Mouse (Mus musculus) urinary bladder, postnatal 36 days (tissue): Measurements from ENCODE around the gene Gstm7.
"Not testable (repeated sequence)": the region's sequence is repeated elsewhere in the genome, so short reads cannot be mapped to it uniquely, and the experiment has no call there.

Experiments
- DNase-seq, 2 experiments: peaks; one replicate each; pipeline ENCODE4 v3.0.0; 2022; ENCODE audit warnings: low spot score in 2 of 2, mixed read lengths in 1 of 2

Gstm7 gene

DNA sequence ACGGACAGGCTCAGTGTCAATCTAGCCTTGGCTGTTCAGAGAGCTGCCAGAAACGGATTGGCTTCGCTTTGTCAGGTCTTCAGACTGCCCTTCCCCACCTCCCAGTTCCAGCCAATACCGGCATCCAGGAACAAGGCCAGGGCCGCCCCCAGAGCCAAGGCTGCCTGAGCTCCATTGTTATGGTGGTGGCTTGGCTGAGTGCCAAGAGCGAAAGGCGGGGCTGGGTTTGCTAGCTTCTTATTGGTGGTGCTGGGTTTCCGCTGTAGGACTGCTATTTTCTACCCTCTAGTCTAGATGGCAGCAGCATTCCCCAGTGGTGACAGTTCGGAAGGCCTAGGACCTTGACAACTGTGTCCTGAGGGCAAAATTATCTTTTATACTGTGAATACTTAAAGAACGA is at the start of gene Gstm7:
TSS of gene Gstm7 (minus strand) at position 148 of the 400 bp plus-strand sequence.
- peak; percentile 86 to 95 for DNase-seq

DNA sequence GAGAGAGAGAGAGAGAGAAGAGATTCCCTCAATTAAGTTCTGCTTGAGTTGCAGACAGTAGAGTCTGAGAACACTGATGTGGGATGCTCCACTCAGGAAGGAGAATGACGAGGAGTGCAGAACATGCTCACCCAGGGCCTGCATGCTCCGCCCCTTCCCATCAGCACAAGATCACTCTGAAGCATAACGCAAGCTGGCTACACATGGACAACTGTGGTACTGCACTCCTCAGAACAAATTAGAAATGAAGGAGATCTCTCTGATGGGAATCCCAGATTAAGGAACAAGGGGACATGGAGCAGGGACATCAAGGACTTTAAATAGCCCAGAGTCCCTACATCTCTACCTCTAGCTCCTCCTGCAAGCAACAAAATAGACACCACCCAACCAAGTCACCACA is 49.6 kb upstream of the Gstm7 start:
- DNase-seq, result no peak

DNA sequence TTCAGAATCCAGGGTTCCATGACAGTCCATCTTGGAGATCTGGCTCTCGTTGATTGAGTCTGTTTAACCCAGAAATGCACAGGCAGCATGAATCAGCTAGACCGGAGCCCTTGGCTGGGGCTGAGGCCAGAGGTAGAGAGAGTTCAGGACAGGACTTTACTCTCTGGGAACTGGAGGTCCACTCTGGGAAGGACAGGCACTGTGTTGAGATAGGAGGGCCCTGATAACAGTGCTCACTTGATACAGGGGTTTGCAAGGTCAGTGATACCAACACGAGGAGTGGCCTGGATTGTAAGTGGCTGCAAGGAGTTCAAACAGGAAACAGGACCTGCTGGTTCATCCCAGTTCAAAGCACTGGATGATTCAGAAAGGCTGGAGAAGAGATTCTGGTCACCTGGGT is 46.1 kb upstream of the Gstm7 start:
- DNase-seq, result no peak

DNA sequence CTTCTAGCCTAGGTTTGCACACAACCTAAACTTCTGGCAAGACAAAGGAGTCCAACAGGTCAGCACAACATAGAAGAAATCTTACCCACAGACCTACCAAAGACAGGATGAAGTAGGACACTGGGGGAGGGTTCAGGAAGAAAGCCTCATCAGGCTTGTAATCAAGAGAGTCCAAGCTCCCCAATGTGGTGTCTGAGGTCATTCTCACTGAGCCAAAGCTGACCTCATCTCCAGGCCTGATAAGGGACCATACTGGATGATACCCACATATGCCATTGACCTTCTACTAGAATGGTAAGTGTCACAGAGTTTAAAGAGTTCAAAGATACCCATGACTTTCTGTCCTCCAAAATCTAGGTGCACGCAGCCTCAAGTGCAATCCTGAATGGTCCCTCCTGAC is 42.6 kb upstream of the Gstm7 start:
- DNase-seq, result no peak

DNA sequence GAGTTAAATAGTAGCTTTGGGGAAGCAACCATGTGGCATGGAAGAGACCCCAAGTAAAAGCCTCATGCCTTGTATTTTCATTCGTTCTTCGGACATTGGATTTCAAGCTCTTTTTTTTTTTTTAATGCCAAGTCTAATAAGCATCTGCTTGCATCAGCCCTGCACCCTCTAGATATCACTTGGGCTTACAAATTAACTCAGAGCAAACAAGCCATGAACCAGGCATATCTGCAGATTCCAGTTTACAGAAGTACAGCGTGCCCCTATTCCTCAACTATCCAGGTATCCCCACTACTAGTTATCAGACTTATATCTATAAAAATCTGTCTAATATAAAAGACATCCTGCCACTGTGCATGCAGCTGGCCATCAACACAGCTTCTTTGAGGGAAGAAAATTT is 40.5 kb upstream of the Gstm7 start:
- no peak for DNase-seq

DNA sequence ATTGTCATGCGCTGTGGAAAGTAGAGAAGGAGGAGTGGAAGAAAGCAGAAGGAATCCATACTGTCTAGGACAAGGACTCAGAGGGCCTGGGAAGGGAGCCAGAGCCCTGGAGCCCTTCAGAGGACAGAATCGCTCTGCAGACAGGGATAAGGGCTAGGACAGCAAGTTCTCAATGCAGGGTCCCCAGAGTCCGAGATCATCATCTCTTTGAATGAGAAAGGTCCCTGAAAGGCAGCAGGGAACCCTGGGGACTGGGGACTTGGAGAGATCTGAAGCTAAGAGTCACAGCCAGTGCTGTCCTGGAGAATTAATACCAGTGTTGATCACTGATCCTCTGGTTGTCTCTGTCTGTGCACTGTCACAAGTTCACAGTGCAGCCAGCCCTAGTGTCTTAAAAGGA is 39.5 kb upstream of the Gstm7 start:
- not testable (repeated sequence) for DNase-seq

DNA sequence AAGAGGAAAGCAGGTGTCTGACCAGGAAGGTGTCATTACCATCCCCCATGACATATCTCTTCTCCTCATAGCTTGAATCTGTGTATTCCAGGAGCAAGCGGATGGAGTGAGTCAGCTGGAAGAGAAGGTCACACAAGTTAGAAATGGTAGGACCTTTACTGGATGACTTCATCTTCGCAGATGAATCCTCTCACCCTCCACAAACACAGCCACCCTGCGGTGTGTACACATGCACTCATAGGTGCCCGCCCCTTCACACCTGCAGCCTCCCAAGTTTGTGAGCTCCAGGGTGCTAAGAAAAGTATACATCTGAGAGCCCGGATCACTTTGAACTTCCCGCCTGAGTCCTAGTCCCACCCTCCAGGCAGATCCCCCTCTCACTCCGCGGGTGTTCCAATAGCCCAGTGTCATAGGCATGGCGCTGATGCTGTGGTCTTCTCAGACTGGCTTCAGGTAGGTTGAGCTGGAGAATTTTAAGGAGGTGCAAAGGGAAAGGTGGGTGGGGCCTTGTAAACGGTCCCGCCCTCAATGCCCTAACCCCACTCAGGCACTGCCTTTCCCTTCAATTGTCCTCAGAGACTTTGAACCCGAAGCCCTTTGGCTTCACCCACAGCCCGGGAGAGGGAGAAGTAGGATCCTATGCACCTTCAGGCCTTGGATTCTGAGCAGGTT is 37.2 kb upstream of the Gstm7 start, which contains the start of gene Gstm3:
TSS of gene Gstm3 (minus strand) at position 560 of the 672 bp plus-strand sequence.
- DNase-seq, result no peak

DNA sequence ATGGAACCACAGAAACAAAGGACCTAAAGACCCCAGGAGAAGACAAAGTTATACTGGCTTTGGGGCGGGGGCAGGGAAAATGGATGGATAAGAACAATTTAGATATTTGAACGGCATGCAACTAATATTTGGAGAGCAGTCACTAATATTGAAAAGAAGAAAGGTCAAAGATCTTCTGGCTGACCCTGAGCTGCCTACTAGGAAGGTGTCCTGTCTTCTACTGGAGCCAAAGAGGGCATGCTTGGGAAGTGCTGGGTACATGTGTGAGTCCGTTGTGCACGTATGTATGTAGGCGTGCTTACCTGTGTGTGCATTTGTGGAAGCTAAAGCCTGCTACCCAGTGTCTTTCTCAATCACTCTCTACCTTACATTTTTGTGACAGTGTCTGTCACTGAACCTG is 35.0 kb upstream of the Gstm7 start:
- no peak for DNase-seq

DNA sequence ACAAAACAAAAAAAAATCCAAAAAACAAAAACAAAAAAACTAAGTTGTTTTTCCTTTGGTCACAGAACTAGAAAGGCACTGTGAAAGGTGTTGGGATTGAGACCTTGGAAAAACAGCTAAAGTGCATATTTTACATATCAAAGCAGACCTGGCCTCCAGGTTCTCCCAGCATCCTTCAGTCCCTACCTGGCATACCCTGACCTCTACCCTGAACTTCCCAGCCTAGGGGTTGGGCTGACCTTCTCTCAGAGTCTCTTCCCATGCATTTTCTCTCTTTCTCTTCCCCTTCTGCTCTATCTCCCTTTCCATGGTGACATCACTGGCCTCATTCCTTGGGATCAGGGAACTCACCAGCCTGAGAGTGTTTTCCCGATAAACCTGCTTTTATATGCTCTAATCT is 34.0 kb upstream of the Gstm7 start:
- no peak for DNase-seq

DNA sequence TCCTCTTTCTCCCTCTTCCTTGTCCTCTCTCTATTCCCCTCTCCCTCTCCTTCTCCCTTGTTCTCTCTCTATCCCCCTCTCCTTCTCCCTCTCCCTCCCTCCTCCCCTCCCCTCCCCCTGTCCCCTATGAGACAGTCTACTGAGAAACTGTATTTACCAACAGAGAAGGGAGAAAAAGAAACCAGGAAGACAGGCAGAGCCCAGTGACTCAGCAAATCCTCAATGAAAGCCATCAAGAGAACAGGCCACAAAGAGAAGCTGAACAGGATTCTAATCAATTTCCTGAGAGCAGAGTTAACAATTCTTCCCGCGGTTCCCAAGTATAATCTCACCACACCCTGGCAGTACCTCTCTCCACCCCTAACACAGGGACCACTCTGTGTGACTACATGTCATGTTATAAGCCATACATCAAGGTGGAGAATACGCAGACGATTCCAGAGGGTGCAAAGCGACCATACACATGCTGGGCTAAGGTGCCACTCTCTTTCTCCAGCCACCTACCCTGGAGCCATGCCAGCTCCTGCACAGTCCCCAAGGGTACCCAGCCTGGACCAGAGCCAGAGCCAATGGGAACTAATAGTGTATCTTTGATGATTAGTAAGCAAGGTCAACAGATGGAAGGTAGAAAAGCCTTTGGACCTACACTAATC is 33.2 kb upstream of the Gstm7 start:
- DNase-seq, result no peak

DNA sequence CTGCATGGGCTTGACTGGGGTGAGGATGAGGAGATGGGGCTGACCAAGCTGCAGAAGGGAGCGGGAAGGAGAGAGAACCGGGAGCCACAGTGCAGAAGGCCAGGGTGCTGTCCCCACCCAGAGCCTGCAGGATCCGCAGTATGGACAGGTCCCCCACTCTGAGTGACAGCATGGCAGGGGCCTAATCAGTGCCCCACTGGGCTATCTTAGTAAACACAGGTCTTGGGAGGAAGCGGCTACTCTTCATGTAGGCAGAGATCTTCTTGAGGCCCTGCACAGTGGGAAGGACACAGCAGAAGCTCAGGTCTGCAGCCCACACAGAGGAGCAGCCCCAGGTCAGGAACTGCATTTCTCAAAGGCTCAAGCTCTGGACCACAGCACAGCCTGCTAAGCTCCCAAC is 32.4 kb upstream of the Gstm7 start:
- no peak for DNase-seq

DNA sequence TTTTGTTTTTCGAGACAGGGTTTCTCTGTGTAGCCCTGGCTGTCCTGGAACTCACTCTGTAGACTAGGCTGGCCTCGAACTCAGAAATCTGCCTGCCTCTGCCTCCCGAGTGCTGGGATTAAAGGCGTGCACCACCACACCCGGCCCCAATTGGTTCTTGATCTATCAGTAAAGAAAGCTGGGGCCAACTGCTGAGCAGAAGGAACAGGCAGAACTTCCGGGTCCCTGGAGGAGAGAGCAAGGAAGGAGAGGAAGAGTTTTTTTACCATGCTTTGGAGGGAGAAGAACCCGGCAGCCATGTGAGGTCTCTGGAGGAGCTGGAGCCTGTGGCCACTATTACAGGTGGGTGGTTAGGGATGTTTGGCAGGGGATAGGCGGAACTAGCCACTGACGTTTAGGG is 23.6 kb upstream of the Gstm7 start:
- DNase-seq, result not testable (repeated sequence)

DNA sequence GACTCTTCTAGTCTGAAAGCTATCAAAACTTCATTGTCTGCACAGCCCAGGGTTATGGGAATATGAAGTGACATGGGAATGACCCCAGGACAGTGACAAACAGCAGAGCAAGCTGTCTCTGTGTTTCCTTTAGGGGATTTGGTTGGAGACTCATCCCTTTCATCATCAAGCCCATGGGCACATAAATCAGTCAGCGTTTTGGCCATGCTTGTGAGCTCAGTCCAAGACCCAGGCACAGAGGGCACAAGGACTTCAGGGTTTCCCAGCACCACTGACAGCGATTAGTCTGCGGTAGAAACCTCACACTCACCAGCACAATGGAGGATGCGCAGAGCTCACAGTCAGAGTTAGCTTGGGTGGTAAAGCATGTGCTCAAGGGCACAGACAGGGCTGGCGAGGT is 22.3 kb upstream of the Gstm7 start:
- no peak for DNase-seq

DNA sequence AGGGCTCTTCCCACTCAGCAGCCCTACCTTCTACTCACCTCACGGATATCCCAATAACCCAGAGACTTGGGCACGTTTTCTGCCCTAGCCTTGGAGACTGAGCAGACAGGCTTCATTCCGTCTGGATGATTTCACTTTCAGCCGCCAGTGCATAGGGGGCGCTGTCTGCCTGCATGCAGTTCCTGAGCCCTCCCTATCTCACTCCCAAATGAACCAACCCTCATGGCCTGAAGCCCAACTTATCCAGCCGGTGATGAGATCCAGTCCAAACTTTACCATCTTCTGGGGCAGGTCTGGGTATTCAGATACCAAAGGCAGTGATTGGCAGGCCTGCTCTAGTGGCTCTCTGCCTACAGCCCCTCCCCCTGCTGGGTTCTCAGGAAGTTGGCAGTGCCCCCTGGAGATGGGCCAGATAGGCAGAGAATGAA is 21.7 kb upstream of the Gstm7 start:
- DNase-seq, result peak; percentile 66 to 79

DNA sequence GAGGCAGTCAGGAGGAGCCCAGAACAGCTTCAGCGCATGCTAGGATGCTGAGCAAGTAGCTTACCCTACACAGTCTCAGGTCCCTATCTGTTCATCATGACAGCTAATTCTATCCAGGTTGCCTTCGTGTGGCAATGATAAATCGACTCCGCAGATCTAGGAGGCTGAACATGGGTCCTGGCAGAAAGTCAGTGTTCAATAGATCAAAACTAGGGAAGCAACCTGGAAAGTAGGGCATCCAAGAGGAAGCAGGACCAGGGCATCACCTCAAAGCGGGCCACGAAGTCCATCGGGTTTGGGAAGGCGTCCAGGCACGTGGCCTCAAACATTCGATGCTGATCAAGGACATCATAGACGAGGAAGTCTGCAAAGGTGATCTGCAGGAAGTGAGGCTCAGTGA is 18.9 kb upstream of the Gstm7 start:
- no peak for DNase-seq

DNA sequence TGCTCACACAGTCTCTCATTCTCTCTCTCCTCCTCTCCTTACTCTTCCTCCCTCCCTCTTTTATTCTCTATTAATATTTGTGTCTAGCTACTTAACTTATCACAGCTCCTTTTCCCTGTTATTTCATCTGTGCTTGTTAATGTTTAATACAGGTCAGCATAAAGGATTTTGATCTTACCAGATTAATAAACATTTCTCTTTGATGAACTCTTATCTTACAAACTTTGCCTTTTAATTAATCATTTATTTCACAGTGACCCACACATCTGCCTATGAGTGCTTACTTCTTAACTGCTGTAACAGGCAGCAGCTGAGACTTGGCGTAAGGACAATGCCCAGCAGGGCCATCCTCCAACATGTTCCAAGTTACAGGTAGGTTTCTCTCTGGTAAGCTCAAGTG is 17.8 kb upstream of the Gstm7 start:
- not testable (repeated sequence) for DNase-seq

DNA sequence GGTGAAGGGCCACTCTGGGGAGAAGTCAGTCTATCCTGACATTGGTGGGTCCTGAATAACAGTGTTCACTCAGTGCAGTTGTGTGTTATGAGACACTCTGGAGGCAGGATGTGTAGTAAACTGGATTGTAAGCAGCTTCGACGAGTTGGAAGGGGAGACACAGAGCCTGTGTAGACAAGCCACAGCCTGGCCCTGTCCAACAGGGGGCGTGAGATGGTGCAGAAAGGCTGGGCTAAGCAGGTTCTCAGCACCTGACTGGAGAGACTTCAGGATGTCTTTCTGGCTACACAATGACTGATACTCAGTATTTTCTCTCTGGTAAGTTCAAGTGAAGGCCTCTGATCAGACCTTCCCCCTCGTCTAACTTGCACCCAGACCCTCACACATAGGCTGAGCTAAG is 14.1 kb upstream of the Gstm7 start:
- DNase-seq, result no peak

DNA sequence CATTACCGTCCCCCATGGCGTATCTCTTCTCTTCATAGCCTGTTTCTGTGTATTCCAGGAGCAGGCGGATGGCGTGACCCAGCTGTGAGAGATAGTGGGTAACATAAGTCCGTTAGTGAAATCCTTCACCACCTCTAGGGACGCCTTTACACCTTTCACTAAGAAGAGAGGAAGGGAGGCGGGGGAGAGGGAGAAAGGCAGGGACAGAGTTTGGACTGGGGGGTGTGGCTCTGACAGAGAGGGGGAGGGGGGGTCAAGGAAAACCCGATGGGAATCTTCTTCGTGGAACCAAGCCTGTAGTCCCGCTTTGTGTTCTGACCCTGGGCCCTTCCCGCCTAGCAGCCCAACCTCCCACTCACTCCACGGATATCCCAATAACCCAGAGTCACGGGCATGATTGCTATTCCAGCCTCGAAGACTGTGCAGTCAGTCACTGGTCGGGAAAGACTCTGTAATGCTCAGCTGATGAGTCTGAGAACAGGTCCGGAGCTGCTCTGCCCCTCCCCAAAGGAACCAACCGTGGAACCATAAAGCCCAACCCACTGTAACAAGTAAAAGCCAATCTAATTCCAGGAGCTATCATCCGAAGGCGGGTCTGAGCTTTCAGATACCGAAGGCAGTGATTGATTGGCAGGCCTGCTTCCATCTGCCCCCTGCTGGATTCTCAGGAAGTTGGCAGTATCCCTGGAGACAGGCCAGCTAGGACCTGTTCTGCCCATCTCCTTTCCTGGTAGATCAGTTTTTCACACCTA is 11.8 kb upstream of the Gstm7 start, which contains the start of gene Gstm6:
TSS of gene Gstm6 (minus strand) at position 511 of the 752 bp plus-strand sequence.
- no peak for DNase-seq

DNA sequence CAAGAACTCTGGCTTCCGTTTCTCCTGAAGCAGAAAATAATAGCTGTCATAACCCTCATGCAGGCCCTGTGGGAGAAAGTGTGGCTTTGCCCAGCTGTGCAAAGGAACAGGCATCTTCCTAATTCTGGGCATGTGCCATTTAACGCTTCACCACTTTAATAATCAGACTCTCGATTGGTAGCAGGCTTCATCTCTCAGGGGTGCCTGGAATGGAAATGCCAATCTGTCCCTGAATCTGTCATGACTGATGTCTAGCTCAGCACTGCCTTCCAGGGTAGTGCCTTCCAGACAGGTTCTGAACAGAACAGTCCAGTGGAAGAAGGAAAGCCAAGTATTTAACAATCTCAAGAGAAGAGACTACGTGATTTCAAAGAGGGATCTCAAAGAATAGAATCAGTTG is 9.6 kb upstream of the Gstm7 start:
- no peak for DNase-seq

DNA sequence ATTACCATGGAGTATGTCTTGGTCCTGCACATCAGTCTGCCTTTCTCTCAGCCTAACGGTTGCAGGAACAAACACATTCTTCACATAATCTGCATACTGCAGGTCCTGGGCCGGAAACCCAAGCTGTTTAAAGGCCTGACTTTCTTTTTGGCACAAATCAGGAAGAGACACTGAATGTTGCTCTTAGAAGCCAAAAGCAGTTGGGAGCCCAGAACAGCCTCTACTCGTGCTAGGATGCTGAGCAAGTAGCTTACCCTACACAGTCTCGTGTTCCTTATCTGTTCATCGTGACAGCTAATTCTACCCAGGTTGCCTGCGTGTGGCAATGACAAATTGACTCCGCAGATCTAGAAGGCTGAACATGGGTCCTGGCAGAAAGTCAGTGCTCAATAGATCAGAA is 8.9 kb upstream of the Gstm7 start:
- no peak for DNase-seq

DNA sequence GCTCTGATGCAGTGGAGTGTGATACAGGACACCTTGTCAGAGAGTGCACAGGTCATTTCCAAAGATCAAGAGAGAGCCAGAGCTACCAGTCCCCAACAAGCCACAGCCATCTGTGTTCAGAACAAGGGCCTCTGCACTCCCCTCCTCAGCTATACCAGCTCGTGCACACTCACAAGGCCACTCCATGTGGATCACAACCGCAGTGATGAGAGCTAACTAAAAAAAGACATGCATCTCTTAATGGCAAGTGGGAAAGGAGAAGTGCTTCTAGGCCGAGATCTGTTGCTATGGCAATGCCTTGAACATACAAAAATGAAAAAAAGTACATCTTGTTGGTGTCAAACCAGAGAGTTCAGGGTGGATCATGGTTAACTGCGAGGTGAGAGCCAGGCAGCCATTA is 8.2 kb upstream of the Gstm7 start:
- no peak for DNase-seq

DNA sequence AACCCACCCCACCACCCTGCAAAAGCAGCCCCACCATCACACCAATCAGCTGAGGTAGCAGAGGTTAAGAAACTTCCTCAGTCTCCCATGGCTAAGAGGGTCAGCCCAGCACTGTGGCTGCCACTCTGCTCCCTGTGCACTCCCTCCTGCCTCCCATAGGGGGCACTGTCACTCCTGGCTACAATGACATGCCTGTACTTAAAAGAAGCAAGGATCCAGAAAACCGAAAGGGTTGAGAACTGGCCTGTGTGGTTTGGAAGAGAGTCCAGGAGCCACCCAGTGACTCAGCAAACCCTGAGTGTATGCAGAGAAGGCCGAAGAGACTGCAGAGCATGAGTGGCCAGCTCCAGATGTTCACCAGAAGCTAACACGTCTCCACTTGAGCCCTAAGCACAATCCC is 7.8 kb upstream of the Gstm7 start:
- peak; percentile 75 to 82 for DNase-seq

DNA sequence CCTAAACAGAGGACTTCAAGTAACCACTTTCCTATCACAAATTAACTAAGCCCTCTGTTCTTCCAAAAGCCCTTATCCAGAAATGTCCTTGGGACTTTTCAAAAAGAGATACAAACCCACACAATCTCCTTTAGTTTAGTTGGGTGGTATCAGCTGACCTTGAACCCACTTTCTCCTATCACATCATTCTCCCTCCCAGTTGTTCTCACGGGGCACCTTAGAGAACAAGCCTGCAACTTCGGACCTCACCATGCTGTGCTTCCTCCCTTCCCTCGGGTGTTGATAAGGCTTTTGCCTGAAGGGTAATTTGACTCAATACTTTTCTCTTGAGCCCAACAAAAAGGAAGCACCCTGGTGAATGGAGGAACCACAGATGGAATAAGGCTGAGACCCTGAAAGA is 4.3 kb upstream of the Gstm7 start:
- DNase-seq, result no peak
